Mouse (Mus musculus) ES-CJ7 (cell line): ENCODE measurements around the gene Polr2b.

Source experiments
- DNase-seq: peaks from one replicate; pipeline ENCODE4 v3.0.0; 2011; ENCODE audit warnings: low read depth, low spot score

Gene Polr2b

GRCm38 (mm10) chr5:77309924-77310772 lies at the start of gene Polr2b, which contains the start of gene Noa1:
TSS of gene Polr2b (plus strand) at chr5:77310147.
TSS of gene Noa1 (minus strand) at chr5:77310084.
- peak; percentile 99 for DNase-seq

GRCm38 (mm10) chr5:77261137-77261536 lies 48.8 kb upstream of the Polr2b start:
- DNase-seq = no peak

GRCm38 (mm10) chr5:77262105-77262504 lies 47.8 kb upstream of the Polr2b start:
- DNase-seq = peak; percentile 84

- peak; percentile 95 for DNase-seq
Observed at GRCm38 (mm10) chr5:77265081-77265670, 44.8 kb upstream of the Polr2b start, which contains the start of gene Rest. TSS of gene Rest (plus strand) at chr5:77265491.

GRCm38 (mm10) chr5:77265671-77266065 lies 44.3 kb upstream of the Polr2b start:
- DNase-seq = peak; percentile 60

DNA sequence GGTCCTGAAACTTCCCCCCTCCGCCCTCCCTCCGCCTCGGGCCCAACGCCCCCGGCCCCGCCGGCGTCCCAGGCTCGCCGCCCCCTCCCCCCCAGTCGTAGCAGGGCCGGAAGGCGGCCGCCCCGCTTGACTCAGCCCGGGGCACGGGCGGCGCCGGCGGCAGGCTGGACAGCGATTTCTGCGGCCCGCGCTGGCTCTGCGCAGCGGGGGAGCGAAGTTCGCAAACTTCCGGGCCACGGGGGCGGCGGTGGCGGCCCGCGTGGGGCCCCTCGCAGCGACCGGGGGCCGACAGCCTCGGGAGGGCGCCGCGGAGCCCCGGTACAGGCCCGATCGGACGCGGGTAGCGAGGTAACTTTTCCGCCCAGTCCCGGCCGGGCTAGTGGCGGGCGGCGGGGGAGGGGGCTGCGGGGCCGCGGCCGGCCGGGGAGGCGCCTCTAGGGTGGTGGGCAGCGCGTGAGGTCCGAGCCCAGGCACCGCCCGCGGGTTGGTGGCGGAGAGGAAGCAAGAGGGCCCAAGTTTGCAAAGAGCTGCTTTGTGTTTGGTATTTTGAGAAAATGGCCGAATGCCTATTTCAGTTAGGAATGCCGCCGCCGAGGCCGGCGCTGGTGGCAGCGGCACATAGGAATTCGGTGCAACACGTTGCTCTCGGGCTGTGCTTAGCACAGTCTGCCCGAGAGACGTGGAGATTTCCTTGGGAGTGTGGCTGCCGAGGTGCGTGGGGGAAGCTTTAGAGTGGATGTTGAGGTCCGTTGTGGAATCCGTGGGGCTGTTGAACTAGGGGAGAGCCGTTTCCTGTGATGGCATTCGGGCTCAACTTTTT lies 43.7 kb upstream of the Polr2b start:
- no peak for DNase-seq

DNA sequence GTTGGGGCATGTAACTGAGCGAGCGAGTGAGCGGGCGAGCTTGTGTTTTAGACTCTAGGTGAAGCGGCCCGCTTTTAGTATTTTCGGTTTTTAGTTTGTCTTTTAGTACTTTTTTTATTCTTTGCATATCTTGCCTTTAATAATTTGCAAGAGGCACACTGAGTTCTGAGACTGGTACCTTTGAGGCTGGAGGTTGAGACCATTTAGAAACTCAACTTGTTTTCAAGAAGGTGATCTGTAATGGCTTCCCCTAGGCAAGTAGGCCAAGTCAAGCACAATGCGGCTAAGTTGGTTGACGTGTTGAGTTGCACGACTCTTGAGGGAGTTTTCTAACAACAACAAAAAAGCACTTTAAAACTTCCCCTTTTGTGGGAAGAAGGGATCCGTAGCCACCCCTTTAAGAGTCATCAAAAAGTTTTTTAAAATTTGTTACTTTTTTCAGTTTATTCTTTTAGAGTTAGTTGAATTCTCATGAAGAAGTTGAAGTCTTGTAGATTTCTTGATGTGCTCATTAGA lies 43.0 kb upstream of the Polr2b start:
- DNase-seq = no peak

DNA sequence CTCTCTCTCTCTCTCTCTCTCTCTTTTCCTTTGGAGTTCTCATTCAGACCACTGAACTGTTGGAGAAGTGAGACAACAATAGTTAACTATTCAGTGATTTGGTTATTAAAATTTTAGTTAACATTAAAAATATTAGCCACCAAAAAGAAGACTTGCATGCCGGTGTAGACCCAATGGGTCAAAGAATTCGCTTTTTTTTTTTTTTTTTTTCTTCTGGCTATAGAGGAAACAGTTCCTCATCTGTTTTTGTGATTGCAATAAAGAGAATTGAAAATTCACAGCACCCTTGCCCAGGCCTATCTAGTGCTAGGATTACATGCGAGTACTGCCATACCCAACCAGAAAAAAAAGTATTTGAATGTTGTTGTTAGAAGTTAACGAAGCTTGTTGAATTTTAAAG lies 42.5 kb upstream of the Polr2b start:
- no peak for DNase-seq

DNA sequence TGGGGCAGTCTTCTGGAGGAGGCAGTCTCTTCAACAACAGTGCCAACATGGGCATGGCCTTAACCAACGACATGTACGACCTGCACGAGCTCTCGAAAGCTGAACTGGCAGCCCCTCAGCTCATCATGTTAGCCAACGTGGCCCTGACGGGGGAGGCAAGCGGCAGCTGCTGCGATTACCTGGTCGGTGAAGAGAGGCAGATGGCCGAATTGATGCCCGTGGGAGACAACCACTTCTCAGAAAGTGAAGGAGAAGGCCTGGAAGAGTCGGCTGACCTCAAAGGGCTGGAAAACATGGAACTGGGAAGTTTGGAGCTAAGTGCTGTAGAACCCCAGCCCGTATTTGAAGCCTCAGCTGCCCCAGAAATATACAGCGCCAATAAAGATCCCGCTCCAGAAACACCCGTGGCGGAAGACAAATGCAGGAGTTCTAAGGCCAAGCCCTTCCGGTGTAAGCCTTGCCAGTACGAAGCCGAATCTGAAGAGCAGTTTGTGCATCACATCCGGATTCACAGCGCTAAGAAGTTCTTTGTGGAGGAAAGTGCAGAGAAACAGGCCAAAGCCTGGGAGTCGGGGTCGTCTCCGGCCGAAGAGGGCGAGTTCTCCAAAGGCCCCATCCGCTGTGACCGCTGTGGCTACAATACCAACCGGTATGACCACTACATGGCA lies 41.9 kb upstream of the Polr2b start:
- peak; percentile 70 for DNase-seq

DNA sequence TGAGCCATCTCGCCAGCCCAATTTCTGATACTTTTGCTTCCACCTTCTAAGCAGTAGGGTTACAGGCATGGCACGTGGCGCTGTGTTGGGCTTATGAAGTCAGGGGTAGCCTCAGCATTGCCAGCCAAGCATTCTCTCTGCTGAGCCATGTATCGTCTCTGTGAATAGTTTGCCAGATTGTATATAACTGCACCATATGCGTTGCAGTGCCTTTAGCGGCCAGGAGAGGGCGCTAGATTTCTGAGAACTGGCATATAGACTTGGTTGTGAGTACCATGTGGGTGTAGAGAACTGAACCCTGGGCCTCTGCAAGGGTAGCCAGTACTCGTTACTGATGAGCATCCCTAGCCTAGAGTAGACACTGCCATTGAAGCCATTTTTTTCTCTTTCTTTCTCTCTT lies 40.5 kb upstream of the Polr2b start:
- DNase-seq = peak; percentile 83

- no peak for DNase-seq
Observed at GRCm38 (mm10) chr5:77273151-77273550, 36.8 kb upstream of the Polr2b start.

GRCm38 (mm10) chr5:77275950-77276349 lies 34.0 kb upstream of the Polr2b start:
- DNase-seq = peak; percentile 75

- DNase-seq = no peak
Observed at GRCm38 (mm10) chr5:77277204-77277603, 32.7 kb upstream of the Polr2b start.

DNA sequence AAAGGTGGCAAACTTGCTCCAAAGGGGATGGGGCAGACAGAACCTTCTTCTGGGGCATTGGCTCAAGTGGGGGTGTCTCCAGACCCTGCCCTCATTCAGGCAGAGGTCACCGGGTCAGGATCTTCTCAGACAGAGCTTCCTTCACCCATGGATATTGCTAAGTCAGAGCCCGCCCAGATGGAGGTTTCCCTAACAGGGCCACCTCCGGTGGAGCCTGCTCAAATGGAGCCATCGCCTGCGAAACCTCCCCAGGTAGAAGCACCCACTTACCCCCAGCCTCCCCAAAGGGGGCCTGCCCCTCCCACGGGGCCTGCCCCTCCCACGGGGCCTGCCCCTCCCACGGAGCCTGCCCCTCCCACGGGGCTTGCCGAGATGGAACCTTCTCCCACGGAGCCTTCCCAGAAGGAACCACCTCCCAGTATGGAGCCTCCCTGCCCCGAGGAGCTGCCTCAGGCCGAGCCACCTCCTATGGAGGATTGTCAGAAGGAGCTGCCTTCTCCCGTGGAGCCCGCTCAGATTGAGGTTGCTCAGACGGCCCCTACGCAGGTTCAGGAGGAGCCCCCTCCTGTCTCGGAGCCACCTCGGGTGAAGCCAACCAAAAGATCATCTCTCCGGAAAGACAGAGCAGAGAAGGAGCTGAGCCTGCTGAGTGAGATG lies 28.3 kb upstream of the Polr2b start:
- peak; percentile 48 for DNase-seq

DNA sequence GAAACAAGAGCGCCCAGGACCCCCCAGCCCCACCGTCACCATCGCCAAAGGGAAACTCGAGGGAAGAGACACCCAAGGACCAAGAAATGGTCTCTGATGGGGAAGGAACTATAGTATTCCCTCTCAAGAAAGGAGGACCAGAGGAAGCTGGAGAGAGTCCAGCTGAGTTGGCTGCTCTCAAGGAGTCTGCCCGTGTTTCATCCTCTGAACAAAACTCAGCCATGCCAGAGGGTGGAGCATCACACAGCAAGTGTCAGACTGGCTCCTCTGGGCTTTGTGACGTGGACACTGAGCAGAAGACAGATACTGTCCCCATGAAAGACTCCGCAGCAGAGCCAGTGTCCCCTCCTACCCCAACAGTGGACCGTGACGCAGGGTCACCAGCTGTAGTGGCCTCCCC lies 27.7 kb upstream of the Polr2b start:
- DNase-seq = no peak

GRCm38 (mm10) chr5:77285685-77286084 lies 24.3 kb upstream of the Polr2b start:
- DNase-seq = no peak

DNA sequence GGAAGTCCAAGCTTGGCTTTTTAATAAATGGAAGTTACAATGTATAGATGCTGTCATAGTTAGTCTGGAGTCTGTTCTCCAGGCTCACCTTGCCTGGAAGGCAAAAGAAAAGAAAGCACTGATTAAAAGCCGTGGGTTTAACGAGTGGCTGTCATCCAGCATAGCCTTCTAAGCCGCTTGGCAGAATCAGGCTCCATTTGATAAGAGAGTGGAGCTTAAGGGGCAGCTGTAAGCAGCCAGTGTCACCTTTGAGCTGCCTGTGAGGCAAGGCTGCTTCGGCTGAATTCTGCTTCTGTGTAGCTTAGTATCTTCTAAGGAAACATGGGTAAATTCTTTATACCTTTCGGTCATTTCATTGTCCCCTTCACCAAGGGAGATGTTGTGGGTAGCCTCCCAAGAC lies 23.0 kb upstream of the Polr2b start:
- no peak for DNase-seq

DNA sequence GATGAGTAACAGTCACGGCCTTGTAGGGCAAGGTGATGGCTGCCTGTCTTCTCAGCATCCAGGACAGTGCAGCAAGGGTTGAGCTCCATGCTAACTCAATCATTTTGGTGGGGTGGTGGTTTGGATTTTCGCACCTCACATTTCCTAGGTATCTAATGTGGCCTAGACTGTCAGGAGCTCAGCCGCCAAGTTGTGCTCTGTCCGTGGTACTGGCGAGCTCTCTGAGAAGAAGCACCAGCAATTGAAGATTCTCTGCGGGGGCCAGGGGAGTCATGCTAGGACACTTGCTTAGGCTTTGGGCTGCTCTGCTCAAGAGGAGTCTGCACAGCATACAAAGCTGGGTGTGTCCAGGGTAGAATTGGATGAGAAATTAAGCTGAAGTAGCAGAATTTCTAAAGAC lies 22.0 kb upstream of the Polr2b start:
- DNase-seq = no peak

GRCm38 (mm10) chr5:77289686-77290085 lies 20.3 kb upstream of the Polr2b start:
- no peak for DNase-seq

DNA sequence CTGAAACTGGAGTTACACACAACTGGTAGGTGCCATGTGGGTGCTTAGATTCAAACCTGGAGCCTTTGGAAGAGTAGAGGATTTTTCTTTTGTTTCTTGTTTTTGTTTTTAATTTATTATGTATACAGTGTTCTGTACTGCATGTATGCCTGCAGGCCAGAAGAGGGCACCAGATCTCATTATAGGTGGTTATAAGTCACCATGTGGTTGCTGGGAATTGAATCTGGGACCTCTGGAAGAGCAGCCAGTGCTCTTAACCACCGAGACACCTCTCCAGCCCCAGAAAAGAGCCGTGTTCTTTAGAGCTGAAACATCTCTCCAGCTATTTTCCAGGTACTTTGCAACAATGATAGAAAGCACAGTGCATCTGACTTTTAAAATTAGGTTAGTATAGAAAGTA lies 19.3 kb upstream of the Polr2b start:
- no peak for DNase-seq
